Mouse (Mus musculus) heart, postnatal 0 days (tissue): ENCODE results near the gene Mlkl.
"Not testable (repeated sequence)": the region's sequence is repeated elsewhere in the genome, so short reads cannot be mapped to it uniquely, and the experiment has no call there.

Experiments
- CTCF ChIP-seq: IDR thresholded peaks from 2 replicates; pipeline ENCODE4 v1.5.1; 2016; ENCODE audit warnings: antibody characterized with exemption, control low read depth, low read depth
- EP300 ChIP-seq: IDR thresholded peaks from 2 replicates; pipeline ENCODE4 v1.6.1; 2016; ENCODE audit warnings: antibody characterized with exemption, low read depth

DNA sequence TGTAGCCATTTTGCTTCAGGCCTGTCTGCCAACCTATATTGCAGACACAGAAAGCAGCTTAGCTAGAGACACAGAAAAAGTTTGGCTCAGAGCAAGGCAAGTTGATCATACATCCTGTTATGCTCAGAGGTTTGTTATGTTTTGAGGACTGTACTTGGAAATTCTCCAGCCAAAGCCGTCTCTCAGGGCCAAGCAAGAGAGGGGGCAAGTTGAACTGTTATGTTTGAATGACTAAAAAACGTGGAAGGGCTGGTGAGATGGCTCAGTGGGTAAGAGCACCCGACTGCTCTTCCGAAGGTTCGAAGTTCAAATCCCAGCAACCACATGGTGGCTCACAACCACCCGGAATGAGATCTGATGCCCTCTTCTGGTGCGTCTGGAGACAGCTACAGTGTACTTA lies 71.8 kb downstream of the Mlkl start:
- TF ChIP-seq CTCF, EP300: not testable (repeated sequence)
